Mouse (Mus musculus) hematopoietic stem cell, adult 5-6 weeks (primary cell): ENCODE data around the gene Kif1c. TPM values are rescaled to one million over a fixed set of nuclear protein-coding genes. Genes with fewer than 3 reads are reported as not detected.
A peak's percentile ranks its signal among the peaks of the same experiment; 100 is the strongest.

Source experiments
- ATAC-seq, 2 experiments: fragments of 125-278 bp in 1 of 2; replicated peaks in 1 of 2; 2 replicates each; pipeline ENCODE4 v1.8.0; 2016 to 2017; ENCODE audit warnings: inconsistent platforms in 2 of 2, mild to moderate bottlenecking in 2 of 2, moderate number of reproducible peaks in 2 of 2, low read depth in 1 of 2, moderate TSS enrichment in 1 of 2; ENCODE audit not compliant: low FRiP score in 2 of 2, poor library complexity in 2 of 2, severe bottlenecking in 2 of 2, insufficient read depth in 1 of 2, low TSS enrichment in 1 of 2
- total RNA-seq: library from RNA; stranded (forward); fragments of 172-1452, 232-1000 nt; gene quantifications from 2 replicates; pipeline ENCODE4 v1.2.3, GENCODE M21; 2017

The Kif1c gene
- total RNA-seq: 6.7 and 7.3 TPM in 2 replicates

- peak; percentile 98 for ATAC-seq
These were observed at the start of gene Kif1c, which contains the start of gene Inca1 for GRCm38 (mm10) chr11:70699722-70700556. Kif1c (plus strand) TSS chr11:70700548. Inca1 (minus strand) TSS chr11:70700155.

DNA sequence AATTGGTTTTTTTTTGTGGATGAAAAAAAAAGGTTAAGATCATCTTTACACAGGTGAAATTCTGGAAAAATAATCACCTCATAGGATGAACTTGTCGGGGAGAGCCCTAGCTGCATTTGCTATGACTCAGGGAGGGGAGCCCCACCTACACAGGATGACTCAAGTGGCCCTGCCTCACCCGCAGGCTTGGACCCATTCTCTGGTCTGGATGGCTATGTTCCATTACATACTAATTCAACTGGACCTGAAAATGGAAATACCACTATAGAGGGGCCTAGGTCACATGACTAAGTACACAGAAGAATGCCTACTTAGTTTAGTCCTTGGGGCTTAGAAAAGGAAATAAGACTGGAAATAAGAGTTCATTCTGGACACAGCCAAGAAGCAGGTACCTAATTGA is 49.0 kb upstream of the Kif1c start:
- no peak for ATAC-seq

- no peak for ATAC-seq
These were observed 48.1 kb upstream of the Kif1c start for GRCm38 (mm10) chr11:70652029-70652883.

DNA sequence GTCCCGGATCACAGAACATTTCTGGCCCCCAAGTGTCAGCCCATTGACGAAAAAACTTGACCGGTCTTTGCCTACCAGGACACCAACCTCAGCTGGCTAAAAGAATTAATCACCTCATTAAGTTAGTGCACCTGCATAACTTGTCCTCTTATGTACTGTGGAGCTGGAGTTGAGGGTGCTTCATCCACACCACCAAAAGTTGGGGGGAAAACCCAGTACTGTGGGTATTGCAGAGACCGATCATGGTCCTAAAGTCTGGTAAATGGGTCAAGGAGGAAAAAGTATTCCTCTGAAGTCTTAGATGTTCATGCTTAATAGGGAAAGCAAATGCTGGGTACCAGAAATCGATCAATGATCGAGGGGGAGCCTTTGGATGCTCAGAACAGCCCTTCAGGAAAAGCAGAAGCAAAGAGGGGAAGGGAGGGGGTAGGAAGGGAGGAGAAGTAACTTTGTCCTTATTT is 47.4 kb upstream of the Kif1c start:
- ATAC-seq: no peak

- ATAC-seq: peak in 1 of 2 experiments; percentile 3; a peak in 1 of 4 replicates
These were observed 46.8 kb upstream of the Kif1c start for GRCm38 (mm10) chr11:70653345-70654197.

- peak; percentile 25 to 39 for ATAC-seq
These were observed 46.0 kb upstream of the Kif1c start, which contains the start of gene Pfn1 for GRCm38 (mm10) chr11:70654198-70654922. Pfn1 (minus strand) TSS chr11:70654644.

DNA sequence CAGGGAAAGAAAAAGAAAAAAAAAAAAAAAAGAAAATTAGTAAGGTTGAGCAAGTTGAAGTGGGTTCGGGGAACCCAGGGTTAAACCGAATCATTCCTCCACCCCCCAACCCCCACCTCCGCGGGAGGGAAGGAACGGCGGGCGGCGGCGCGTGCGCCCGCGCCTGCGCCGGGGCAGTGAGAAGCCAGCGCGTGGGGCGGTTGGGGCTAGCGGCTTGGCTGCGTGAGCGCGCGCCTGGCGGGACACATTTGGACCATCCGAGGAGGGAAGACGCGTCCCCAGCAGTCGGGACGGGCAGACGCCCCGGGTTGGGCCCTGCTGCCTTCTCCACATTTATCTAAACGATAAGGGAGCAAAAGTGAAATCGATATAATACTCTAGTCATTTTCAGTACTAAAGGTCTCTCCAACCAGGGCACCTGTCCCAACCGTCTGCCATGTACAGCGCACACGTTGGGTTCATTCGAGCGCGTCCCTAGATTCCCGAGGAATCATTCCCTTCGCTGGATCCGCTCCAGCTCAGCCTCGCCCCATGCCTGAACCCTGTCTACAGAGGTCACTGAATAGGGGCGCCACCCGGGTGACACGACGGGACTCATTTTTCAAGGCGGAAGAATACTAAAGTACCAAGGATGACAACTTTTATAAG is 45.3 kb upstream of the Kif1c start:
- peak; percentile 18 to 23; a peak in 1 of 4 replicates for ATAC-seq

DNA sequence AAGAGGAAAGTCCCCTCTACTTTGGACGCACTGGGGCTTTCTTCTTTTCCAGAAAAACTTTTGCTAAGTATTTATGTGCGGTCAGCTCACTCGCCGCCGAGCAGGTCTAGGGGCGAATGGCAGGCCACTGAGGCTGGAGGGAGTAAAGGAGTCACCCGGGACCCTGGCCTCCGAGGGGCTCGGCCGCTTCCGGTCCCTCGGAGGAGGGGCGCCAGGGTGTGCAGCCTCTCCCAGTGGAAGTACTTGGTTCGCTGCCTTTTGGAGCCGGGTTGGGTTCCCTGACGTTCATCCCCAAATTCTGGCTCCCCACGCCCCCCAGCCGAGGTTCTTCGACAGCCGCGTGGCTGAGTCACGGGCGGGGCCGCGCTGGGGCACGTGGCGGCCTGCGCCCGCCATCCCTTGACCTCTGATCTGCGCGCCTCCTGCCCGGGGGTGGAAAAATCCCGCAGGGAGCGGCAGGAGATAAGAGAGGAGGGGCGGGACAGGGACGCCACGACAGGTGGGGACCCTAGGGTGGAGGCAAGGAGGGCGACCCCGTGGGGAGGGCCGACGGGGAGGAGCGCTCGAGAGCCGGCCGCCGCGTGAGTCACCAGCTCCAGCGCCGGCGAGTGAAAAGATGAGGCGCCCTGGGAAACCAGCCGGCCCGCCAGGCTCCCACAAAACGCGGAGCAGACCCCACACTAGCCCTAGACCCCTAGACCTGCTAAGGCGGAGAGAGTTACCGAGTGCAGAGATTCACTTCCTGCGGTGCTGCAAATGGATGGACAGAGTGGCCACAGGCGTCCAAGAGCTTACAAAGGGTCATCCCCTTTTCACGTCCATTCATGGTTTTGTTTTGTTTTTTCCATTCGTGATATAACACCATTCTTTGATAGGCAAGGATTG is 44.5 kb upstream of the Kif1c start:
- ATAC-seq: no peak

DNA sequence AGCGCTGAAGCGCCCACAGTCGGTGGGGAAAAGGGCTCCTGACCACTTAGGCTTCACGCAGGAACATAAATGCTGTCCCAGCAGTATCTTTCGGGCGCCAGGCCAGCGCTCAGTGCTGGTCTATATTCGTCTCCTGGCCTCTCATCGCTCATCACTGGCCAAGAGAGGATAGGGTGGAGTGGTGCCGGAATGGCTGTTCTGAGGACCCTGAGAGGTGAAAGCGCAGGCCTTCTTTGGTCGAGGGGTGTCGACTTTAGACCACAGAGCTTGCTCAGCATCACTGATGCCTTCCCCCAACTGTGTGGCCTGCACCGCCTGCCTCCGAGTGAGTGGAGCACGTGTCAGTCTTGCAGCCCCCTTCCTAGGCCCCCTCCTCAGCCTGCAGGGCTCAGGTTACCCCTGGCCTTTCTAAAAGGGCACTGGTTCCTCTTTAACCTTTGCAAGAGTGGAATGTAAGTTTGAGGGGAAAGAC is 43.9 kb upstream of the Kif1c start:
- no peak for ATAC-seq

DNA sequence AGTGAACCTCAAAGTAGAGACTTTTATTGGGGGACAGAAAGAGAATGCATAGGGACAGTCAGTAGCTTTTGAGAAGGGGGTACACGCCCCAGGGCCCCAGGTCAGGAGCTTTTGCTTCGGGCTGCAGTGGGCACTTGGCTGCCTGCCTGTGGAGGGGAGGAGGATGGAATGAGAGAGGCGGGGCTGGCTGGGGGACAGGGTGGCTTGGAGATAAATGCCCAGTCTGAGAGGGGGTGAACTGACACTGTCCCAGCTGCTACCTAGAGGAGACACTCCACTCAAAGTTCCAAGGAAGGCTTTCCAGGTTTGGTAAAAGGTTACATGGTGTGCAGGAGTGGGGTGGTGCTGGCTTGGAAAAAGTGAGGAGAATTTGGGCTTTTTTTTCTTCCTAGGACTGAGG is 43.4 kb upstream of the Kif1c start, which contains the start of gene Eno3:
Gene Eno3, plus strand, starts transcription at position 239 of the 400 bp plus-strand sequence.
- ATAC-seq: no peak

DNA sequence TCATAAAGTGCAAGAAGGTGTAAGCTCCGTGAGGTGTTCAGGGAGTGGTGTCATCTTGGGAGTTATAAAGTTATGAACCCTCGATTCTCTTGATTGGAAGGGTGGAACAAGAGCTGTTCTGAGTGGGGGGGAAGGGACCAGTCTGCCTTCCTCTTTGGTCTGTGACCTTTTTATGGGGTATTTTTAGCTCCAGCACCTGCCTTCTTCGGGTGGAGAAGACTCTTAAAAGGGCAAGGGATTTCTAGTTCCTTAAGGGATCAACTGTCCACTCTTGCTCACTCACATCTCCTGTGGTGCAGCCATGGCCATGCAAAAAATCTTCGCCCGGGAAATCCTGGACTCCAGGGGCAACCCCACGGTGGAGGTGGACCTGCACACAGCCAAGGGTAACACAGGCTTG is 42.8 kb upstream of the Kif1c start:
- ATAC-seq: no peak

DNA sequence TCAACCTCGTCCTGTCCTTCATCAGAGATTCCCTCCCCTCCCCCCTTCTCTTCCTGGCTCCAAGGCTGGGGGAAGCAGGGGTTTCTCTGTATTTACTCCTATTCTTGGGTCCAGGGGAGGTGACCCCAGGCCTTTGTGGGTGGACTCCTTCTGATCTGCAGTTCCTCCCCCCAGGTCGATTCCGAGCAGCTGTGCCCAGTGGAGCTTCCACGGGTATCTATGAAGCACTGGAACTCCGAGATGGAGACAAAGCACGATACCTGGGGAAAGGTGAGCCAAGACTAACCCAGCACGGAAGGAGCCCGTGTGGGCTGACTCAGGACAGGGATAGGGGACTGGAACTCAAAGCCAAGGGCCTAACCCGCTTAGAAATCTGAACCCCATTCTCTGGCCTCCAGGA is 42.4 kb upstream of the Kif1c start:
- ATAC-seq: no peak

- ATAC-seq: no peak
These were observed 41.8 kb upstream of the Kif1c start for GRCm38 (mm10) chr11:70658521-70658920.

DNA sequence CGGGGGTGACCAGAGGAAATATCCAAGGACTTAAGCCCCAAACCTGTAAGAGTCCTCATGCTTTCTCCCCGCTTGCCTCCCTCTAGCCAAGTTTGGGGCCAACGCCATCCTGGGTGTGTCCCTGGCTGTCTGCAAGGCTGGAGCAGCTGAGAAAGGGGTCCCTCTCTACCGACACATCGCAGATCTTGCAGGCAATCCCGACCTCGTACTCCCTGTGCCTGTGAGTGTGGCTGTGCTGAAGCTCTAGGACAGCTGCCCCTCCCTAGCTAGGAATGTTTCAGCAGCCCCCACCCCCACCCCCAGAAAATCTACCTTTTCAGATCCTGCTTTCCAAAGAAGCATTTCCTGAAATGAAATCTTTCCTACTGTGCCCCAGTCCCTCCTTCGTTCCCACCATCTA is 41.4 kb upstream of the Kif1c start:
- ATAC-seq: no peak

DNA sequence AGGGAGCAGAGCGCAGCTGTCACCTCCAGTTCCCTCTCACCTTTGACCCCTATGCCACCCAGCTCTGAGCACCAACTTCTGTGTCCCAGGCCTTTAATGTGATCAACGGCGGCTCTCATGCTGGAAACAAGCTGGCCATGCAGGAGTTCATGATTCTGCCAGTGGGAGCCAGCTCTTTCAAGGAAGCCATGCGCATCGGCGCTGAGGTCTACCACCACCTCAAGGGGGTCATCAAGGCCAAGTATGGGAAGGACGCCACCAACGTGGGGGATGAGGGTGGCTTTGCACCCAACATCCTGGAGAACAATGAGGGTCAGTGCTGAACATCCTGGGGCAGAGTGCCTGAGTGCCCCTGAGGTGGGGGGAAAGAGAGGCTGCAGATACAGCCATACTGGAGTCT is 39.8 kb upstream of the Kif1c start:
- ATAC-seq: no peak
